Mouse (Mus musculus): ENCODE measurements at regions not wholly inside any gene's neighbourhood (a gene's known extent, or its start where the extent isn't known, plus 50 kb on each side); places are given as distances from the start of the nearest gene placed in this dataset.
"Not testable (repeated sequence)": the region's sequence is repeated elsewhere in the genome, so short reads cannot be mapped to it uniquely, and the experiment has no call there.

- DNase-seq (ENCODE audit: low spot score) = no peak
These were observed 74.9 kb upstream of the 1110032F04Rik start for GRCm38 (mm10) chr3:68794380-68795014.

DNA sequence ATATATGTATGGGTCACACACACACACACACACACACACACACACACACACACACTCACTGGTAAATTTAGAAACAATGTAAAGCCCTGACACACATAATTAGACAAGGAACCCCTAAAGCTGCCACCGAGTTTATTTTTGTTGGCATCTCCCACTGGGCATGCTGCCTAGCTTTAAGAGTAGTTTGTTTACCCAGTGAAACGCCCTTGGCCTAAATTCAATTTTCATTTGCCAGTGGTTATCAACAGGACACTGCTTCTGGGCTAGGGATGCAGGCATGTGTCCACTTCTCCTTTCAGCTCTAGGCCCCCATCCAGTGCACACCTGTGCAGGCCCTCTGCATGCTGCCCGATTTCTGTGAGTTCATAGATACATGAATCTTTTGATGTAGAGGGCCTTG, 73.7 kb upstream of the 1110032F04Rik start:
- no peak for DNase-seq (ENCODE audit: low spot score)

DNA sequence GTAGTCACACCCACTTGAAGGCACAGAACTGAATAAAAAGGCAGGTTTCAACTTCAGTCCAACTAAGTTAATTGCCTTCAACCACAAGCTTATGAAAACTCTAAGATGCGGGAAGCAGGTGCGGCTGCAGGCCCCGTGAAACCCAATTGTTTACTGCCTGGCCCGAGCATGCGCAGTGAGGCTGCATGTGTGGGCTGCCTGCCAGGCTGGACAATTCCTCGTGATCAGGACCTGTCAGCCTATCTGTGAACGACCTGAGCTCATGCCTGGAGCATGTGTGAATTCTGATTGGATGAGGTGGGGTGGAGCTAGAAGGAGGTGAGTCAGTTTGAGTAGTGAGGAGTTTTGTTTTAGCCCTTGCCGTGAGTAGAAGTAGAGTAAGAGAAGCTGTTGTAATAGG, 71.0 kb upstream of the 1110032F04Rik start:
- not testable (repeated sequence) for DNase-seq (ENCODE audit: low spot score)

- no peak for DNase-seq (ENCODE audit: low spot score)
These were observed 60.5 kb upstream of the 1110032F04Rik start for GRCm38 (mm10) chr3:68808866-68809265.

- no peak for DNase-seq (ENCODE audit: low spot score)
These were observed 55.9 kb upstream of the 1110032F04Rik start for GRCm38 (mm10) chr3:68813461-68813860.

- DNase-seq (ENCODE audit: low spot score) = no peak
These were observed 55.2 kb upstream of the 1110032F04Rik start for GRCm38 (mm10) chr3:68814011-68814690.

GRCm38 (mm10) chr3:68815621-68816020, 53.8 kb upstream of the 1110032F04Rik start:
- DNase-seq (ENCODE audit: low spot score) = no peak

DNA sequence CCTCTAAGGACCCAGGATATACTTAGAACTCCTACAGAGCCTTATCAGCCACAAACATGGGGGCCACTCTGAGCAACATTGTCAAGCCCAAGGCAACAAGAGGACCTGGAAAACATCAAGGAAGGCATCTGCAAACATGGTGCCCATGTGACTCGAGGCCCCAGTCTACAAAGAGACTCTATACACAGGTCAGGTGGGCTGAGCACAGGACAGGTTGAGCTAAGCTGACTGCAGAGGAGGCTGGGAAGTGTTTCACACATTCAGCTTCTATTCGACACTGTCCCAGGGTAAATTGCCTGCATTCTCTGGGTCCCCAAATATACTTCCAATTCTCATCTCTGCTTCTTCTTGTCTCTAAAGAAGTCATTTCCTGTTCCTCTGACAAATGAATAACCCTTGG, 52.1 kb upstream of the 1110032F04Rik start:
- DNase-seq (ENCODE audit: low spot score) = no peak
